Mouse (Mus musculus): Measurements from ENCODE around the gene Npas3. TPM values are rescaled to one million over a fixed set of nuclear protein-coding genes. Genes with fewer than 3 reads are reported as not detected.

The Npas3 gene
- polyA plus RNA-seq, 1 experiment from 2014 or later: 25.9 TPM

DNA sequence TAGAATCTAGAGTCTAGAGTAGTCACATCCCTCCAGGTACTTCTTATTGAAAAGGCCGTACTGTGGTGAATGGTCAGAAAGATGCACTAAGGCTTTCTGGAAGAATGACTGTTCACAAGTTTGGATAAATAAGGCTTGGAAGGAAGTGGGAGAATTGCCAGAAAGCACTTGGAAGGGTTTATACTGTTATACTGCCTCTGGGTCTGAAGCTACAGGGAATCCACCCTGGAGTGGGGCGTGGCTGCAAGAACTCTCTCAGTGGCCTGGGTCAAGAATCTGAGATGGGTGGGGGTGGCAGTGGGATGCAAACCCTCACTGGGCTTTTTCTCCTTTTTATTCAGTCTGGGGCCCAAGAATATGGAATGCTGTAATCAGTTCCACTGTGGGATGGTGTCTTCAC is 72.0 kb downstream of the Npas3 start:
- no peak for ATAC-seq (ENCODE audit: low FRiP score)
- no peak for DNase-seq (ENCODE audit: low spot score)

DNA sequence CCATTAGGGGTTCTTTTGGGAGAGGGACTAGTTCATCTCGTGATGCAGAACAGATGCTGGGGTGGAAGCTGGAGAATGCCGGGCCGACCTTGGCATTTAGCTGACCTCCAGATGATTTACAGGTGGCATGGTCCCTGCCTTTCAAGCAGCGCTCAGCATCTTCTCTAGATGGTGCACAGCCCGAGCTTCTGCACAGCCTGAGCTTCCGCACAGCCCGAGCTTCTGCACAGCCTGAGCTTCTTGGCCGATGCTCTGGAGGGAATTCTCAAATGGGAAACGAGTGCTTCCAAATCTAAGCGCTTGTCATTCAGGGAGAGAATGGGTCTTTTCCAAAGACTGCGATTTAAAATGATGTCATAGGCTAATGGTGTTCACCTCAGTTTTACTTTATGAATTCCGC is 72.5 kb downstream of the Npas3 start:
- Histone ChIP-seq H3K4me1 (replicated peaks; ENCODE audit: control insufficient read depth, insufficient read depth, low read length) (peaks cover 21% of the 10 kb centered on the region), H3K27ac (no peak overlapping the region), H3K36me3 (replicated peaks; ENCODE audit: control insufficient read depth, insufficient read depth) (no peaks in the 10 kb centered on the region), H3K27me3 (ENCODE audit: control insufficient read depth, insufficient read depth, low read length) (no peaks in the 10 kb centered on the region), H3K9me3 (ENCODE audit: control insufficient read depth, low read length) (no peaks in the 10 kb centered on the region), H3K4me2 (replicated peaks) (no peak overlapping the region), H3K4me3 (replicated peaks; ENCODE audit: low read length) (no peak overlapping the region), H3K9ac (no peak overlapping the region)
- WGBS: 66% methylated on average over 12 of the region's 12 CpGs
- ATAC-seq (ENCODE audit: low FRiP score) (no peak), DNase-seq (ENCODE audit: low spot score) (no peak)

More for the DNA sequence above, 72.0 kb downstream of the Npas3 start:
- peaks cover 21% of the 10 kb centered on the region for H3K4me1 ChIP-seq (replicated peaks; ENCODE audit: control insufficient read depth, insufficient read depth, low read length)
- no peak overlapping the region for H3K4me3 ChIP-seq (replicated peaks; ENCODE audit: low read length)
- H3K27me3 ChIP-seq (ENCODE audit: control insufficient read depth, insufficient read depth, low read length): no peaks in the 10 kb centered on the region
- H3K36me3 ChIP-seq (replicated peaks; ENCODE audit: control insufficient read depth, insufficient read depth): no peaks in the 10 kb centered on the region
- WGBS: 86% methylated on average over 2 of the region's 2 CpGs
- no peaks in the 10 kb centered on the region for H3K9me3 ChIP-seq (ENCODE audit: control insufficient read depth, low read length)
- H3K4me2 ChIP-seq (replicated peaks): no peak overlapping the region
- H3K9ac ChIP-seq: no peak overlapping the region
- no peak overlapping the region for H3K27ac ChIP-seq

DNA sequence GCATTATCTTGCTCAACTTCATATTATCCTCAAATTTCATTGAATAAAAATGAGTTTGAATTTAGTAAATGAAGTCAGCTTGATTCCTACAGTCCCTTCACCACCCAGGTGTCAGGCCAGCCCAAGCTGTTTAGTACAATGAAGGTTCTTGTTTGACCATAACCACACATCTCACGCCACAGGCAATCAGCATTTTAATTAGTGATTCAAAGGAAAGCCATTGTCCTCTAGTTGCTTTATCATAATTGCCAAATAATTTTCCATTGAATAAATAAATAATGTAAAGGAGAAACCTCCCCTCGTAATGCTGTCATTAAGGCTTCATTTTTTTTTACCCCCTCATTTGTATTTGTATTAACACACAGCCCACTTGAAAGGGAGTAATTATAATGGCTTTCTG is 73.5 kb downstream of the Npas3 start:
- no peak overlapping the region for H3K27ac ChIP-seq

DNA sequence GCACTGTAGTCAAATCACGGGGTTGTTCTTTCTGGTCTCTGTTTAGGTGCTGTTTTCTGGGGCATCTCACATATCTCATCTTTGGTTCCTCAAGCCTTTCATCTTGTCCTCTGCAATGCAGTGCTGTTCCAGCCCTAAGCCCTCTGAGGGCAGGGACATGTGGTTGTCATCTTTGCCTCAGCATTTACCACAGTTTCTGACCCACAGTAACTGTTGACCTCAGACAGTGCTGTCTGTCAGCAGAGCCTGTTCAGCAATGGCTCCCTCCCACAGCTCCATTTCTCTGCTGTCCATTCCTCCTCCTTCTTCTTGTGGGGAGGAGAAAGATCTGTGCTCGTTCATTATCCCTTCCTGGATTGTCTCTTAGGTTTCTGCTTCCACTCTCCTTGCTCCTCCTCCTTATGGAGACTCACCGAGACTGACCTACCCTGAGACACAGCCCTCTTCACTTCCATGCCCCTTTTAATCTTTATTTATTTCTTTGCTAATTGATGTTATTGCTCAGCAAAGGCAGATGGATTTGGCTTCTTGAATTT is 79.2 kb downstream of the Npas3 start:
- WGBS: 33% methylated on average over 3 of the region's 3 CpGs
- Histone ChIP-seq H3K4me1 (replicated peaks; ENCODE audit: control insufficient read depth, insufficient read depth, low read length) (peaks cover 19% of the 10 kb centered on the region), H3K9ac (no peak overlapping the region), H3K9me3 (ENCODE audit: control insufficient read depth, low read length) (no peaks in the 10 kb centered on the region), H3K4me3 (replicated peaks; ENCODE audit: low read length) (no peak overlapping the region), H3K27me3 (ENCODE audit: control insufficient read depth, insufficient read depth, low read length) (no peaks in the 10 kb centered on the region), H3K4me2 (replicated peaks) (no peak overlapping the region), H3K36me3 (replicated peaks; ENCODE audit: control insufficient read depth, insufficient read depth) (no peaks in the 10 kb centered on the region), H3K27ac (no peak overlapping the region)
- DNase-seq (ENCODE audit: low spot score): no peak
- no peak for ATAC-seq (ENCODE audit: low FRiP score)

More for the DNA sequence above, 73.5 kb downstream of the Npas3 start:
- Histone ChIP-seq H3K9ac (no peak overlapping the region), H3K4me1 (replicated peaks; ENCODE audit: control insufficient read depth, insufficient read depth, low read length) (peaks cover 18% of the 10 kb centered on the region), H3K9me3 (ENCODE audit: control insufficient read depth, low read length) (no peaks in the 10 kb centered on the region), H3K4me2 (replicated peaks) (no peak overlapping the region), H3K36me3 (replicated peaks; ENCODE audit: control insufficient read depth, insufficient read depth) (no peaks in the 10 kb centered on the region), H3K4me3 (replicated peaks; ENCODE audit: low read length) (no peak overlapping the region), H3K27me3 (ENCODE audit: control insufficient read depth, insufficient read depth, low read length) (no peaks in the 10 kb centered on the region)
- 37% methylated on average over 2 of the region's 2 CpGs for WGBS
- DNase-seq (ENCODE audit: low spot score) (no peak), ATAC-seq (ENCODE audit: low FRiP score) (no peak)

DNA sequence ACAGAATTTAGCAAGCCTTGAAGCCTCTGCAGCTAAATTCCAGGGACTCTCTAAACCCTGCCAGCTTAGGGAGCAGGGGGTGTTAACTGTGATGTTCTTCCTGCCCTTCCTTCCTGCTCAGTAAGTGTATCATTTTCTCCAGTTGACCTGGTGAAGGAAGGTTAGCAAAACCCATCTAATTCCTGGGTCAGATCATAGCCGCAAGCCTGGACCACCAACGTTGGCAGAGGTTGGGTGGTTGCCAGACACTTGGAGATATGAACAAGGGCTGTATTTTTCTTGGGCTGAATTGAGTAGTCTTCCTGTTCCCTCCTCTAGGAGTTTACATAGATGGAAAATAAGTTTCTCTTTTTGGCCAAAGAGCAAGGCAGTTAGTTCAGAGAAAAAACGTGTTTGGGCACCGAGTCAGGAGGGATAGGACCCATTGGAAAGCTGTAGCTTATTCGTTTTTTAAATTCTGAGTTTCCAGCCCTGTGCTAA is 79.8 kb downstream of the Npas3 start:
- Histone ChIP-seq H3K36me3 (replicated peaks; ENCODE audit: control insufficient read depth, insufficient read depth) (no peaks in the 10 kb centered on the region), H3K4me3 (replicated peaks; ENCODE audit: low read length) (no peak overlapping the region), H3K27ac (no peak overlapping the region; the same call in 1 of the 2 replicates), H3K9me3 (ENCODE audit: control insufficient read depth, low read length) (no peaks in the 10 kb centered on the region), H3K9ac (no peak overlapping the region), H3K4me2 (replicated peaks) (no peak overlapping the region), H3K27me3 (ENCODE audit: control insufficient read depth, insufficient read depth, low read length) (no peaks in the 10 kb centered on the region), H3K4me1 (replicated peaks; ENCODE audit: control insufficient read depth, insufficient read depth, low read length) (peaks cover 19% of the 10 kb centered on the region)
- ATAC-seq (ENCODE audit: low FRiP score) (no peak), DNase-seq (ENCODE audit: low spot score) (no peak)
- 36% methylated on average over 5 of the region's 5 CpGs for WGBS

DNA sequence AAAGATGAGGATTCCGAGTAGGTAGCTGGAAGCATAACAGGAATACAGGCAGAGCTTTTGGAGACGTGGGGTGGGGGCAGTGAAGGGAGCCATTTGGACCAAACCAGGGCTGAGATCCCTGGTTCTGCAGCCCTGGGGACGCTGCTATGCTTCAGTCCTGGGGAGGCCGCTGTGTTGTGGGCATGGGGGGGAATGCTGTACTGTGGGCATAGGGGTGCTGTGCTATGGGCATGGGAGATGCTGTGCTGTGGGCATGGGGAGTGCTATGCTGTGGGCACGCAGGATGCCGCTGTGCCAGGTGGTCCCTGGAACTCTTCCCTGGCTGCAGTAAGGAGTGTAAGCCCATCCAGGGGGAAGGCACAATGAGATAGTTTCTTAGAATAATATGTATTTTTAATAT is 81.7 kb downstream of the Npas3 start:
- Histone ChIP-seq H3K27ac (no peak overlapping the region), H3K36me3 (replicated peaks; ENCODE audit: control insufficient read depth, insufficient read depth) (no peaks in the 10 kb centered on the region), H3K9ac (no peak overlapping the region), H3K9me3 (ENCODE audit: control insufficient read depth, low read length) (no peaks in the 10 kb centered on the region), H3K27me3 (ENCODE audit: control insufficient read depth, insufficient read depth, low read length) (no peaks in the 10 kb centered on the region), H3K4me3 (replicated peaks; ENCODE audit: low read length) (no peak overlapping the region), H3K4me2 (replicated peaks) (no peak overlapping the region), H3K4me1 (replicated peaks; ENCODE audit: control insufficient read depth, insufficient read depth, low read length) (peaks cover 19% of the 10 kb centered on the region)
- ATAC-seq (ENCODE audit: low FRiP score): no peak
- 81% methylated on average over 6 of the region's 6 CpGs for WGBS
- DNase-seq (ENCODE audit: low spot score): no peak

DNA sequence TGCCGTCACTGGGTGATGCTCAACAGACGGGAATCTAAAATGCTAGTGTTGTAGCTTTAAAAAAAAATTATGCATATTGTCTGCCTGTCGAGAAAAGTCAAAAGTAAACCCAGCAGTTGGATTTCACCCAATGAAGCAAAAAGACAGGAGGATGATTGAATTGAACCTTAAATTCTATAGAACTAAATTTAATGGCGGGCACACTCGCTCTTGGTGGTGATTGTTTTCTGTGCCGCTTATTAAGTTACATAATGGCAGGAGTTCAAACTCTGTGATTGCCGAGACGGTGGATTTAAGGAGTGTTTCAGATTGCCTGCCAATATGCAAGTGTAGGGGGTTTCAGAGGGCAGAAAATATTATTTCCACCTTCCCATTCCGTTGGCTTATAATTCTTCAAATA is 82.9 kb downstream of the Npas3 start:
- peaks cover 19% of the 10 kb centered on the region for H3K4me1 ChIP-seq (replicated peaks; ENCODE audit: control insufficient read depth, insufficient read depth, low read length)
- no peak overlapping the region for H3K27ac ChIP-seq
- H3K4me2 ChIP-seq (replicated peaks): 0 out of 2 replicates have a peak overlapping the region, but pooled peaks have one; percentile 15
- H3K4me3 ChIP-seq (replicated peaks; ENCODE audit: low read length): no peak overlapping the region
- DNase-seq (ENCODE audit: low spot score) (no peak), ATAC-seq (ENCODE audit: low FRiP score) (no peak)
- WGBS: 19% methylated on average over 9 of the region's 9 CpGs
- no peaks in the 10 kb centered on the region for H3K27me3 ChIP-seq (ENCODE audit: control insufficient read depth, insufficient read depth, low read length)
- H3K9me3 ChIP-seq (ENCODE audit: control insufficient read depth, low read length): no peaks in the 10 kb centered on the region
- H3K36me3 ChIP-seq (replicated peaks; ENCODE audit: control insufficient read depth, insufficient read depth): no peaks in the 10 kb centered on the region
- H3K9ac ChIP-seq: no peak overlapping the region

DNA sequence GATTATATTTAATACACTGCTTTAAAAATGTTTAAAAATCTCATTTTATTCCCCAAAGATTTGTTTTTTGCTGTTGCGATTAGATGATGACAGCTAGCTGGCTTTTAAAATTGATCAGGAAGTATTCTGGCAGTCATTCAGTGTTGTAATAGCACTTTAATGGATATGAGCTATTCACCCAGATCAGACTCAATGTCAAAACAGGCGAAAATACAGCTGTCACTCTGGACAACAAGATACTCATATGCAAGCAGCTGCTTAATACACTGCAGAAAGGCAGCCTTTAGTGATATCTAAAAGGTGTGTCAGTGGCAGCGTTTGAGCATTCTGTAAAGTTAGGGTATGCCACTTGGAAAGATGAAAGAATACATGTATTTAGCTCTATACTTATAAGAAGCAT is 83.3 kb downstream of the Npas3 start:
- H3K9ac ChIP-seq: no peak overlapping the region
- no peak for ATAC-seq (ENCODE audit: low FRiP score)
- no peak overlapping the region for H3K4me3 ChIP-seq (replicated peaks; ENCODE audit: low read length)
- no peaks in the 10 kb centered on the region for H3K9me3 ChIP-seq (ENCODE audit: control insufficient read depth, low read length)
- H3K4me1 ChIP-seq (replicated peaks; ENCODE audit: control insufficient read depth, insufficient read depth, low read length): peaks cover 19% of the 10 kb centered on the region
- H3K36me3 ChIP-seq (replicated peaks; ENCODE audit: control insufficient read depth, insufficient read depth): no peaks in the 10 kb centered on the region
- DNase-seq (ENCODE audit: low spot score): no peak
- H3K27ac ChIP-seq: no peak overlapping the region
- H3K27me3 ChIP-seq (ENCODE audit: control insufficient read depth, insufficient read depth, low read length): no peaks in the 10 kb centered on the region
- H3K4me2 ChIP-seq (replicated peaks): no peak overlapping the region
- WGBS: 44% methylated on average over 3 of the region's 3 CpGs

DNA sequence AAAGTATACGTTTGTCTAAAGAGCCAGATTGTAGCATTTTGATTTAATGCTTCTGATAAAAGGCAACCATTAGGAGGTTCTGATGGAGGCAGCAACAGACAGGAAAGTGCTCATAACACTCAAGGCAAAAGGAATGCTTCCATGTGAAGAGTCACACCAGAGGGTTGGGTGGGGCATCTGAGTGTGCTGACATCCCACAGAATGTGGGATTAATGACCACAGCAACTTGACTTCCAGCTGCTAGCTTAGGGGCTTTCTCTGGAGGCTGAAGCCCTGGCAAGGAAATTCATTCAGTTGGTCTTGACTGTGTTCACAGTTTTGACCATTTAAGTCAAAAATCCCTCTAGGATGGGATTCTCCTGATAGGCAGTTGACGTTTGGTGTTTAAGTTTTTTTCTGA is 84.8 kb downstream of the Npas3 start:
- 85% methylated on average over 2 of the region's 2 CpGs for WGBS
- DNase-seq (ENCODE audit: low spot score) (no peak), ATAC-seq (ENCODE audit: low FRiP score) (no peak)
- no peak overlapping the region for H3K4me3 ChIP-seq (replicated peaks; ENCODE audit: low read length)
- H3K9ac ChIP-seq: no peak overlapping the region
- no peaks in the 10 kb centered on the region for H3K27me3 ChIP-seq (ENCODE audit: control insufficient read depth, insufficient read depth, low read length)
- peaks cover 26% of the 10 kb centered on the region for H3K4me1 ChIP-seq (replicated peaks; ENCODE audit: control insufficient read depth, insufficient read depth, low read length)
- H3K4me2 ChIP-seq (replicated peaks): no peak overlapping the region
- no peaks in the 10 kb centered on the region for H3K9me3 ChIP-seq (ENCODE audit: control insufficient read depth, low read length)
- no peak overlapping the region for H3K27ac ChIP-seq
- no peaks in the 10 kb centered on the region for H3K36me3 ChIP-seq (replicated peaks; ENCODE audit: control insufficient read depth, insufficient read depth)

All from hindbrain, embryonic 14.5 days (tissue).